Mouse (Mus musculus): Measurements from ENCODE around the gene Tmbim6. TPM values are rescaled to one million over a fixed set of nuclear protein-coding genes. Genes with fewer than 3 reads are reported as not detected.

Tmbim6 gene
- polyA plus RNA-seq, 1 experiment from 2014 or later, result 271 TPM

DNA sequence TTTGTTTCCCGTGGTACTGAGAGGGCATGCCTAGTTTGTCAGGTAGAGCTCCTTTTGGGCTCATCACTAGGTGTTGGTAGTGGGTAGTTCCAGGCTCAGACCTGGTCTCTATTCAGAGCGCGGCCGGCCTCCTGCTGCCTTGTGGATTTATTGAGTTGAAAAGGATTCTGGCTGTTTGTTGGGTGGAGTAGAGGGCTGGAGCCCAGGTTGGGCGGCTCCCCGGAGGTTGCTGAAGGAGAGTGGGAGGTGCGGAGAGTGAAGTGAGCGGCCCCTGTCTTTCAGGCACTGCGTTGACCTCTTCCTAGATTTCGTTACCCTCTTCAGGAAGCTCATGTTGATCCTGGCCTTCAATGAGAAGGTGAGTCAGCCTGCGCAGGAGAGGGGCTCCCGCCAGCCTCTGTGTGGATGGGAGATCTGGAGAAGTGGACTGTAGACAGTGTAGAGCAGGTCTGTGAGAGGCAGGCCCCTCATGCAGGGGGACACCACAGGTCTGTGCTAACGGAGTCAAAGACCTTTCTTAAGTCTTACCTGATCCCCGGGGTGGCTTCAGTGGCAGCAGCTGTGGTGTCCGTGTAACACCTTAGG is 14.4 kb downstream of the Tmbim6 start:
- Histone ChIP-seq H3K4me3 (no peak overlapping the region), H3K27ac (no peak overlapping the region), H3K4me2 (replicated peaks) (no peak overlapping the region), H3K36me3 (peaks cover 81% of the 10 kb centered on the region), H3K9me3 (replicated peaks) (no peaks in the 10 kb centered on the region), H3K27me3 (no peaks in the 10 kb centered on the region), H3K9ac (no peak overlapping the region), H3K4me1 (no peaks in the 10 kb centered on the region)
- no peak for ATAC-seq (ENCODE audit: low FRiP score)
- 89% methylated on average over 15 of the region's 15 CpGs for WGBS

DNA sequence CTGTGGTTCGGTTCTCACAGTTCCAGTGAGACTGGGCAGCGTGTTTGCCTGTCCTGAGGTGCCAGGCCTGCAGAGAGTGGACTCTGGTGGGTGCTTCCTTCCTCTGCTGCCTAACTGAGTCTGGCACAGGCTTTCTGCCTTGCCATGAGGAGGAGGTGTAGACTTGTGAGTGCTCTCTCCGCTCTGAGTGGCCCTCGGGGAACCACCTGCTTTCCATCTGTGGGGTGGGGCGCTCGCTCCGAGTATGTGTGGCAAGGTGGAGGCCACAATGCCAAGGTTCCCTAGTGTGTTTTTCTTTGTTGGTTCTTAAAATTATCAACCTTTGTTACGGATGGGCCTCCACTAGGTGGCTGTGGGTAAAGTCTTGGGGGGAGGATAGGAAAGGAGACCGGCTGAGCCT is 16.2 kb downstream of the Tmbim6 start:
- Histone ChIP-seq H3K4me1 (no peaks in the 10 kb centered on the region), H3K4me2 (replicated peaks) (no peak overlapping the region), H3K4me3 (no peak overlapping the region), H3K9ac (no peak overlapping the region), H3K36me3 (peaks cover 64% of the 10 kb centered on the region), H3K9me3 (replicated peaks) (no peaks in the 10 kb centered on the region), H3K27me3 (no peaks in the 10 kb centered on the region), H3K27ac (no peak overlapping the region)
- WGBS, result 92% methylated on average over 9 of the region's 9 CpGs
- ATAC-seq (ENCODE audit: low FRiP score), result no peak

DNA sequence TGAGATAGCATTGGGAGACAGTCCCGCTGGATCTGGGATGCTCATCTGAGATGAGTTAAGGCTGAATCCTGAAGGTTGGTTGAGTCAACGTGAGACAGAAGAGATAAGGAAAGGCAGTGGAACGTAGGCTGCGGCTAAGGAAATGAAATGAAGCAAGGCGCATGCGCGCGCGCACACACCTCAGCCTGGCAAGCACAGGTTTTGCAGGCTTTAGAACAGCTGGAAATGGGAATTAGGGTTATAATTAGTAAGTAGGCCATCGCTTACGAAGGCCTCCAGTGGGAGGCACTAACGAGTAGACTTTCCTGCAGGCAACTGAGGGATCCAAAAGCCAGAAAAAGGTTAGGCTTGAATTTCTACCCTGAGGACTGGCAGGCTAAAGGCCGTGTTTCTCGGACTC is 19.1 kb downstream of the Tmbim6 start:
- H3K27me3 ChIP-seq, result no peaks in the 10 kb centered on the region
- WGBS, result 58% methylated on average over 14 of the region's 14 CpGs
- H3K27ac ChIP-seq, result no peak overlapping the region
- ATAC-seq (ENCODE audit: low FRiP score), result no peak
- no peaks in the 10 kb centered on the region for H3K4me1 ChIP-seq
- H3K9ac ChIP-seq, result no peak overlapping the region
- H3K36me3 ChIP-seq, result peaks cover 37% of the 10 kb centered on the region
- H3K4me3 ChIP-seq, result no peak overlapping the region
- no peak overlapping the region for H3K4me2 ChIP-seq (replicated peaks)
- no peaks in the 10 kb centered on the region for H3K9me3 ChIP-seq (replicated peaks)

DNA sequence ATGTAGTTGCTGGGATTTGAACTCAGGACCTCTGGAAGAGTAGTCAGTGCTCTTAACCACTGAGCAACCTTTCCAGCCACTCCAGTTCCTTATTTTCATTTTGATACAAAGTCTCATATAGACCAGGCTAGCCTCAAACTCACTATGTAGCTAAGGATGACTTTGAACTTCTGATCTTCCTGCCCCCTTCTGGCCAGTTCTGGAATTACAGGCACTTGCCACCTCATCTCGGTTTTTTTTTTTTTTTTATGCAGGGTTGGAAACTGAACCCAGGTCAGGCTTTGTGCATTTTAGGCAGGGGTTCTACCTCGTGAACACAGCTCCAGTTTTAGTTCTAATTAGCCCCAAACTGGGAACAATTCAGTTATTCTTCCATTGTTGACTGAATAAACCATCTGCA is 23.1 kb downstream of the Tmbim6 start:
- no peak overlapping the region for H3K4me3 ChIP-seq
- no peak overlapping the region for H3K27ac ChIP-seq
- no peaks in the 10 kb centered on the region for H3K27me3 ChIP-seq
- H3K4me2 ChIP-seq (replicated peaks), result no peak overlapping the region
- 22% methylated on average over 2 of the region's 2 CpGs for WGBS
- no peaks in the 10 kb centered on the region; the same call in 1 of the 2 replicates for H3K36me3 ChIP-seq
- H3K4me1 ChIP-seq, result peaks cover 8% of the 10 kb centered on the region
- no peak for ATAC-seq (ENCODE audit: low FRiP score)
- no peak overlapping the region for H3K9ac ChIP-seq
- H3K9me3 ChIP-seq (replicated peaks), result no peaks in the 10 kb centered on the region

- Histone ChIP-seq H3K36me3 (peaks cover 3% of the 10 kb centered on the region), H3K4me1 (peaks cover 14% of the 10 kb centered on the region), H3K27ac (no peak overlapping the region), H3K27me3 (no peaks in the 10 kb centered on the region), H3K4me2 (replicated peaks) (no peak overlapping the region), H3K4me3 (no peak overlapping the region), H3K9ac (no peak overlapping the region), H3K9me3 (replicated peaks) (no peaks in the 10 kb centered on the region)
- no peak for ATAC-seq (ENCODE audit: low FRiP score)
- WGBS, result 26% methylated on average over 13 of the region's 13 CpGs
Measured at GRCm38 (mm10) chr15:99416348-99416882, 23.7 kb downstream of the Tmbim6 start.

DNA sequence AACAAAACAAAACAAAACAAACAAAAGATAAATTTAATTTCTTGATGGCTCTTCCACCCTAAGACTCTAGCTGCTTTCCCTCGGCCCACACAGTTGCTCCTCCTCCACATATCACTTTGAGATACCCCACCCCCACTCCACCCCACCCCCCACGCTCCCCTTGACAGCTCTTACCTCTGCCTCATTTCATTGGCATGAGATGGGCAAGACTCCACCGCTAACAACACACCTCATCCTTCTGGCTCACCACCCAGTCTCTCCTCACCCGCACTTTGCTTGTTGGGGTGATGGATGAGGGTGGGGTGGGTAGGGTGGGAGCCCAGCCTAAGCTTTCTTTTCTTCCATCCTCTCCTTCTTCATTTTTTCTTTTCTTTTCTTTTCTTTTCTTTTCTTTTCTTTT is 24.3 kb downstream of the Tmbim6 start:
- 33% methylated on average over 4 of the region's 4 CpGs for WGBS
- Histone ChIP-seq H3K4me3 (no peak overlapping the region), H3K27ac (no peak overlapping the region), H3K36me3 (peaks cover 7% of the 10 kb centered on the region), H3K4me1 (peaks cover 15% of the 10 kb centered on the region), H3K27me3 (no peaks in the 10 kb centered on the region), H3K4me2 (replicated peaks) (no peak overlapping the region), H3K9me3 (replicated peaks) (no peaks in the 10 kb centered on the region), H3K9ac (no peak overlapping the region)
- no peak for ATAC-seq (ENCODE audit: low FRiP score)

GRCm38 (mm10) chr15:99417692-99418271 is 25.1 kb downstream of the Tmbim6 start:
- Histone ChIP-seq H3K4me1 (peaks cover 15% of the 10 kb centered on the region), H3K27ac (no peak overlapping the region), H3K9me3 (replicated peaks) (no peaks in the 10 kb centered on the region), H3K36me3 (peaks cover 15% of the 10 kb centered on the region), H3K27me3 (no peaks in the 10 kb centered on the region), H3K9ac (no peak overlapping the region), H3K4me3 (no peak overlapping the region), H3K4me2 (replicated peaks) (no peak overlapping the region)
- WGBS, result 44% methylated on average over 17 of the region's 17 CpGs
- no peak for ATAC-seq (ENCODE audit: low FRiP score)

GRCm38 (mm10) chr15:99420101-99420500 is 27.4 kb downstream of the Tmbim6 start:
- no peak for ATAC-seq (ENCODE audit: low FRiP score)
- no peaks in the 10 kb centered on the region for H3K27me3 ChIP-seq
- H3K27ac ChIP-seq, result peak overlapping the region; percentile 81
- H3K4me1 ChIP-seq, result peaks cover 15% of the 10 kb centered on the region
- H3K9ac ChIP-seq, result no peak overlapping the region
- 34% methylated on average over 5 of the region's 5 CpGs for WGBS
- peak overlapping the region; percentile 31 for H3K4me2 ChIP-seq (replicated peaks)
- H3K4me3 ChIP-seq, result no peak overlapping the region
- H3K9me3 ChIP-seq (replicated peaks), result no peaks in the 10 kb centered on the region
- H3K36me3 ChIP-seq, result peaks cover 29% of the 10 kb centered on the region

GRCm38 (mm10) chr15:99420521-99421014 is 27.9 kb downstream of the Tmbim6 start:
- Histone ChIP-seq H3K27me3 (no peaks in the 10 kb centered on the region), H3K36me3 (peaks cover 34% of the 10 kb centered on the region), H3K9me3 (replicated peaks) (no peaks in the 10 kb centered on the region), H3K4me3 (no peak overlapping the region), H3K4me1 (peaks cover 15% of the 10 kb centered on the region), H3K27ac (peak overlapping the region; percentile 81), H3K4me2 (replicated peaks) (peak overlapping the region; percentile 31), H3K9ac (no peak overlapping the region)
- peak; percentile 52 for ATAC-seq (ENCODE audit: low FRiP score)
- WGBS, result 3% methylated on average over 12 of the region's 12 CpGs

DNA sequence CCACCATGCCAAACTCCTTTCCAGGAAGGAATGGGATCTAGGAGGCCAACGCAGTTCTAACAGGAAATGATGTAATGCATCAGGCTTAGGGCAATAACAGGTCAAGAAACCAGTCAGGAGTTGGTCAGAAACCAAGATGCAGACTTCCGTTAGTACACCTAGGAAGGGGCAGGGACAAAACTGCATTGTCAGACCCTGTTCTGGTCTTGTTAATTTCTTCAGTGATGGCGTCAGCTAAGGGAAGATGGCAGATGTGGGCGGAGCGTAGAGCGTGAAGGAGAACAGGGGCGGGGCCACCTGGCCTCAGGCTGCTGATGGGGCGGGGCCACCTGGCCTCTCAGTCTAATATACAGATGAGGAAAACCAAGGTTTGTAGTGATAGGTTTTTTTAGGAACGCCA is 28.5 kb downstream of the Tmbim6 start:
- Histone ChIP-seq H3K9me3 (replicated peaks) (no peaks in the 10 kb centered on the region), H3K27ac (peak overlapping the region; percentile 81), H3K4me1 (peaks cover 15% of the 10 kb centered on the region), H3K27me3 (no peaks in the 10 kb centered on the region), H3K36me3 (peaks cover 40% of the 10 kb centered on the region), H3K9ac (no peak overlapping the region), H3K4me2 (replicated peaks) (peak overlapping the region; percentile 31; the same call in 1 of the 2 replicates), H3K4me3 (no peak overlapping the region)
- 76% methylated on average over 9 of the region's 9 CpGs for WGBS
- ATAC-seq (ENCODE audit: low FRiP score), result peak; percentile 5; the same call in 1 of the 2 replicates

DNA sequence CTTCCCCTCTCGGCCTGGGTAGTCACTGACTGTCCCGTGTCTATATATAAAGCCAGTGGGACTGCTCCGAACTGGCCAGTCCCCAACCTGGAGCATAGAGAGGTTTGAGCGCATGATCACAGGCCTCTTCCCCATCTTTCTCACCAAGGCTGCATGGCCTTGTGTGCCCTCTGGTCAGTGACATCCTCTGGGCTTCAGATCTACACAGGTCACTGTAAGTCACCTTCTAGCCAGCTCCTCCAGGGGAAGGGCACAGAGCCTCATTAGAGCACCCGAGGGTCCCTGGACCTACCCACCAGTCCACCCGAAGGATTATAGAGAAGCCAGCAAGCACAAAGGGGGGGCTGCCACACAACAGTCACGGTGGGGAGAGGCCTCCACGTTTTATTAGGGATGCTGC is 29.0 kb downstream of the Tmbim6 start:
- Histone ChIP-seq H3K9ac (no peak overlapping the region), H3K4me2 (replicated peaks) (no peak overlapping the region), H3K9me3 (replicated peaks) (no peaks in the 10 kb centered on the region), H3K36me3 (peaks cover 45% of the 10 kb centered on the region), H3K27ac (peak overlapping the region; percentile 81), H3K4me3 (no peak overlapping the region), H3K4me1 (peaks cover 15% of the 10 kb centered on the region), H3K27me3 (no peaks in the 10 kb centered on the region)
- 87% methylated on average over 8 of the region's 8 CpGs for WGBS
- ATAC-seq (ENCODE audit: low FRiP score), result no peak

DNA sequence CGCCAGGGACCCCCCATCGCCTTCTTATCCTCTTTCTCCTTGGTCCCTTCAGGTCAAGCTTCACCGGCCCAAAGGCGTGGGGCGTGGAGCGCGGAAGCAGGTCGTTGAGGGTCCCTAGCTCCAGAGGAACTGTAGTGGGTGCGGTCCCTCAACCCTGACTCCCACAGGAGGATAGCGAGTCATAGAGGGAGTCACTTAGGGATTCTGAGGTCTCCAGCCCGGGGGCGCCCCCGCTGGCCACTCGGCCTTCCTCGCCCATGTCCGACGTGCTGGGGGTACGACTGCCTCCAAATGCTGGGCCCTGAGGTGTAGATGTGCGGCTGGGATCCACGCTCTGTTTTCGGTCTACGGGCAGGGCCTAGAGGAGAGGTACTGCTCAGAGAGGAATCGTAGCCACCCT is 29.9 kb downstream of the Tmbim6 start:
- H3K4me3 ChIP-seq, result no peak overlapping the region
- ATAC-seq (ENCODE audit: low FRiP score), result no peak
- no peak overlapping the region for H3K9ac ChIP-seq
- no peak overlapping the region for H3K4me2 ChIP-seq (replicated peaks)
- WGBS, result 89% methylated on average over 23 of the region's 23 CpGs
- H3K36me3 ChIP-seq, result peaks cover 54% of the 10 kb centered on the region
- H3K27ac ChIP-seq, result no peak overlapping the region
- no peaks in the 10 kb centered on the region for H3K9me3 ChIP-seq (replicated peaks)
- H3K27me3 ChIP-seq, result no peaks in the 10 kb centered on the region
- peaks cover 12% of the 10 kb centered on the region for H3K4me1 ChIP-seq

GRCm38 (mm10) chr15:99423131-99423530 is 30.4 kb downstream of the Tmbim6 start:
- WGBS, result 94% methylated on average over 10 of the region's 10 CpGs
- H3K36me3 ChIP-seq, result peaks cover 60% of the 10 kb centered on the region
- no peak overlapping the region for H3K27ac ChIP-seq

More at GRCm38 (mm10) chr15:99423131-99423530, 30.4 kb downstream of the Tmbim6 start:
- no peak overlapping the region for H3K4me2 ChIP-seq (replicated peaks)
- H3K27me3 ChIP-seq, result no peaks in the 10 kb centered on the region
- H3K9me3 ChIP-seq (replicated peaks), result no peaks in the 10 kb centered on the region
- H3K9ac ChIP-seq, result no peak overlapping the region
- no peak overlapping the region for H3K4me3 ChIP-seq
- H3K4me1 ChIP-seq, result peaks cover 12% of the 10 kb centered on the region
- no peak for ATAC-seq (ENCODE audit: low FRiP score)
